Mouse (Mus musculus) megakaryocyte progenitor cell, adult 5-6 weeks (primary cell): ENCODE measurements around the gene Hmgcll1. TPM values are rescaled to one million over a fixed set of nuclear protein-coding genes. Genes with fewer than 3 reads are reported as not detected.
"Not testable (repeated sequence)": the region's sequence is repeated elsewhere in the genome, so short reads cannot be mapped to it uniquely, and the experiment has no call there.

Source experiments
- ATAC-seq: replicated peaks from 2 replicates; pipeline ENCODE4 v1.8.0; 2016; ENCODE audit warnings: mild to moderate bottlenecking, moderate TSS enrichment, inconsistent platforms; ENCODE audit not compliant: poor library complexity
- total RNA-seq, 2 experiments: library from RNA; stranded (forward) in 1 of 2; stranded (reverse) in 1 of 2; fragments of 157-497, 149-512 nt in 1 of 2; fragments of 200-1000 nt in 1 of 2; gene quantifications; 2 replicates each; pipeline versions ENCODE4 v1.2.3 to v1.2.4; 2015 to 2017

The Hmgcll1 gene
- total RNA-seq, 2 experiments from 2014 or later, result 1.5 TPM; not detected in 1

DNA sequence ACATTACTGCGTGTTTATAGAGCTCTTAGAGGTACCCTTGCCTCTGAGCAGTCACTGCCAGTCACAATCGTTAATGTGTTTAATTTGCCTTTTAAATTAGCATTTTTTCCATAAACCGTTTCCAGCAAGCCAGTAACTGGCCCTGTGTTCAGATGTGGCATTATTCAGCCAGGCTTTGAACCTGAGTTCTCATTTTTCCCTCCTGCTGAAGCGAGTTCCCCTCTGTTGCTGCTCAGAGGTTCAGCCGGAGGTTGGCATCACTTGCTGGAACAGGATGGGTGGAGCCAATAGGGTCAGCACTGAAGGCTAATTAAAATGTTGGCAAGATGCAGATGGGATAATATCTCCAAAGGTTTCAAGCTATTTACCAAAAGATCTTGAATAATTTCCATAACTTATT is 28.7 kb downstream of the Hmgcll1 start:
- no peak for ATAC-seq

DNA sequence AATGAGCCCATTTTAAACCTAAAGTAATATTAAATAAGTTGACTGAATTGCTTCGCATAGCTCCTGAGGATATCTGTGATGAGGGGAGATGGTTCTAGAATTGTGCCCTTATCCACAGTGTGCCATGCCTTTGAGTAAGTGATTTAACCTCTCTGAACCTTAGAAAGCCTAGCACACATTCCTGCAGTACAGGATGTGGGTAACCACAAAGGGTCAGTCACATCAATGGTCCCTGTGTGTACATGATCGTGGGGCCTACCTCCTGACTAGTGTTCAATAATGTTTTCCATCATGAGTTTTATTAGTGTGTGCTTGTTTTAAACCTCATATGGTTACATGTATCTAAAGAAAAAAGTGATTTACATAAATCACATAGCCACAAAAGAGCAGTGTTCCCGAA is 46.3 kb downstream of the Hmgcll1 start:
- no peak for ATAC-seq

DNA sequence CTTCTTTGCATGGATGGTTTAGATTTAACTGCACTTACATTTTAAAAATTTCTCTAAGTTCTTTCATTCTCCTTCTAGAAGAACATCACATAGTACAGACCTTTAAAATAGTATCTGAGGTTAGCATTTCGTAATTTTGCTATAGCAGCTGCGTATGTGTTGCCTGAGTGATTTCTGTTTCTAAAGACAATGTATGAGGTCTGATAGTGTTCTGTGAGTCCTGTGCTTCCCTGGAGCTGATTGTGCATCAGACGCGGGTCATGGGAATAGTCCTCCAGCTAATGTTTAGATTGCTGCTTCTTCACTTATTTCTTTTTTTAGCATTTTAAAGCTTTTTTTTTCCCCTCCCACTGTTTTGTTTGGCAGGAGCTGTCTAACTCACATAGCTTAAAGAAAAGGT is 46.8 kb downstream of the Hmgcll1 start:
- no peak for ATAC-seq

DNA sequence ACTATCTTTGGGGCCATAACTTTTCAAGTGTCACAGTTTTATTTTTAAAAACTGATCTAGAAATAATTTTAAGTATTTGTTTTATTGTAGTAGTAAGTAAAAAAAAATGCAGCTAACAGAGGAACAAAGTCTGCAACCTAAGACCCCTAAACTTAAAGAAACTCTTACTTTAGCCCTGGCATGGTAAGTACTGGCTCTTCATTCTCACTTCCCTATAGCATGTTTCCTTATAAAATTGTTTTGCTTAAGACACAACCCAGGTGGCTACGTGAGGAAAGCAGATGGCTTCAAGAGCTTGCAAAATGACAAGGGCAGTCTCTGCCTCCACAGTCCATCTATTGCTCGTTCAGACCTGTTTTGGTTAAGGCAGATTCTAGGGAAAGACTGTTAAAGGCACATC is 49.5 kb downstream of the Hmgcll1 start:
- 0 out of 2 replicates have a peak, but pooled peaks have one; percentile 29 for ATAC-seq

DNA sequence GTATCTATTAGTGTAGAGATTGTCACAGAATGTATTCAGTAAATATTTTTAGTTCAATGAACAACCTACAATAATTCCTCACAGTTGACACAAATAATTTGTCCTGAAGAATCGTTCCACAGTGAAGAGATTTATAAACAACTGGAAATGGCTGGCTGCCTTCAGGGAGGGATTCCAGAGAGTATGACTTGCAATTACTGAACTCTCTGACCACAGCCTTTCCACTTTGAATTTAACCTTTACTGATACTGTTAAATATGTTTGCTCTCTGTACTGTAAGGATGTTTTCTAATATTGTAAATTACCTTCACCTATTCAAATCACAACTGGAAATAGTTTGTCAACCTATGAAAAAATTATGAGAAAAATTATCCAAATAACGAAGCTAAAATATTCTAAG is 76.9 kb downstream of the Hmgcll1 start:
- ATAC-seq, result no peak

DNA sequence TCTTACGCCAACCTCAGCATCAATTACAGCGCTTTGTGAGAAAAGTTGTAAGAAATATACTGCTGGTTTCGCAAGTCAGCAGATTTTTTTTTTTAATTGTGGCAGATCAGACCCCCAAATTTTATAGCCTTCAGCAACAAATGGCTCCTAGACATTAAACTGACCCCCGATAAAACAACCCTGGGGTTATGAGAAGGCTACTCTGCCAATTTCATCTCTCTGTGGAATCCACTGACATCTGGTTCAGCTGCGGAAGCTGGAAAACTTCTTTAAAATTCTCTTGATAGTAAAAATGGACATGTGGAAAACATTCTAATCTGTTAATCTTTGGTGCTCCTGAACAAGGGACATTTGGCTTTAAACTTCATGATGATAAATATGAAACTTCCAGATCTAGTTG is 82.6 kb downstream of the Hmgcll1 start:
- ATAC-seq, result no peak

DNA sequence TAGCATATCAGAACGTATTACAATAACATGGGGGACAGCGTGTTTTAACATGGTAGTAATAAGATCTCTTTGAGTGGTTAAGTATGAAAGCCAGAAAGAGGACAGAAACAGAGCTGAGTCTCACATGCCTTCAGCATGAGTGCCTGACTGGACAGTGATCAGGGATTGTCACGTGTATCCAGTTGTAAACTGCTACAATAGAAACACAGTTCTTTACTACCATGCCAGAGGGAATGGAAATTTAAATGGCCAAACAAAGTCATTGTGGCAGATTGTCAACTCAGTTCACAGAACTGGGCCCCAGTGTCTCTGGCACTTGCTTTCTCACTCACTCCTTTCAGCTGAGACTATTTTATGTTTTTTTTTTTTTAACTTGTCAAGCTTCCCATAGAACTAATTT is 85.3 kb downstream of the Hmgcll1 start:
- ATAC-seq, result no peak

DNA sequence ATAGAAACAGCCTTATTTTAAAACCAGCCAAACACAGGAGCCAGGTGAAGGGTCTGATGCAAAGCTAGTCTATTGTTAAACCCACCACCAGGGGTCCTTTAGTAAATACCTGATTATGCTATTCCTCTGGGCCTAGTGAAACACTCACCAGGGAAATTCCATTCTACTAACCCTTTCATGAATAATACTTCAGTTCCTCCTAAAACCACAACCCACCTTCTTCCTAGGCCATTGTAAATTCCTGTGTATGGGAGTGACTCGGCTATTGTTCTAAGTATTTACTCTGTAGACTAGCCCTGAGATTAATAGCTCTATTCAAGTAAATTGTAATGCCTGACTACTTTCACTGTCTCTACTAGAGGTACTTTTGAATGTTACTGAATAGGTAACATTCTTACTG is 89.8 kb downstream of the Hmgcll1 start:
- not testable (repeated sequence) for ATAC-seq

DNA sequence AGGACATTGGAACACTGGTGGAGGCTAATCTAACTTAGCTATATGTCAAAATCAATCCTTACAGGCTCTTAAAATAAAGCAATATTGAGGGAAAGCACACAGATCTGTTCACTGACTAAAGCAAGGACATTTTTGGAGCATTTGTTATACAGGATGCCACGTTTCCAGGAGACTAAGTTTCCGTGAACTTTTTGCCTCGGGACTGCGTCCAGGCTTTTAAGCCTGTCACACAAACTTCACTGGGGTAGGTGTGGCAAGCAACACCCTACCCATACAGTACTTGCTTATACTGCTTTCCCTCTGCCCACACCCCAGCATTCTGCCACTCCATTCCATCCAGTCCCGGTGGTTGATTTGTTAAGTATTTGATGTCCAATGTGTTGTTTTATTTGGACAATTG is 90.2 kb downstream of the Hmgcll1 start:
- no peak for ATAC-seq

DNA sequence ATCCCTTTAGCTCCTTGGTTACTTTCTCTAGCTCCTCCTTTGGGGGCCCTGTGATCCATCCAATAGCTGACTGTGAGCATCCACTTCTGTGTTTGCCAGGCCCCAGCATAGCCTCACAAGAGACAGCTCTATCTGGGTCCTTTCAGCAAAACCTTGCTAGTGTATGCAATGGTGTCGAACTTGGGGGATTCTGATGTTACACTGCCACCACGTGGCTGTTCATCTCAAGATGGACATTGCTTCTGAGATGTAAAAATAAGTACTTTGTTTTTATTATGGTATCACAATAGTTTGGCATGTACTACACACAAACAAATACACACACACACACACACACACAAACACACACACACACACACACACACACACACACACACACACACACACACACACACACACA is 108.2 kb downstream of the Hmgcll1 start:
- ATAC-seq, result peak; percentile 64

DNA sequence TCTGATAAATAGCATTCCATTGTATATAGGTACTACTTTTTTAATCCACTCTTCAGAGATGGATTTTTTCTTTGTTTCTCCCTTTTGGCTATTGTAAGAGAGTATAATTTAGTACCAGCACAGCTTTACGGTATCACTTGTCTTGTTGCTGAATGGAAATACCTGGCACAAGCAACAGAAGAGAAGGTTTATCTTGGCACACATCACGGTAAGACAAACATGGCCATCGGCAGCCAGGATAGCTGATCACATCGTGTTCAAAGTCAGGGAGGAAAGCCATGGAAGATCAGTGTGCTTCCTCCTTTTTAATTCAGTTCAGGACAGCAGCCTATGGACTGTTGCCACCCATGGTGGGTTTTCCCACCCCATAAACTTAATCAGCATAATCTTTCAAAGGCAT is 109.6 kb downstream of the Hmgcll1 start:
- no peak for ATAC-seq

DNA sequence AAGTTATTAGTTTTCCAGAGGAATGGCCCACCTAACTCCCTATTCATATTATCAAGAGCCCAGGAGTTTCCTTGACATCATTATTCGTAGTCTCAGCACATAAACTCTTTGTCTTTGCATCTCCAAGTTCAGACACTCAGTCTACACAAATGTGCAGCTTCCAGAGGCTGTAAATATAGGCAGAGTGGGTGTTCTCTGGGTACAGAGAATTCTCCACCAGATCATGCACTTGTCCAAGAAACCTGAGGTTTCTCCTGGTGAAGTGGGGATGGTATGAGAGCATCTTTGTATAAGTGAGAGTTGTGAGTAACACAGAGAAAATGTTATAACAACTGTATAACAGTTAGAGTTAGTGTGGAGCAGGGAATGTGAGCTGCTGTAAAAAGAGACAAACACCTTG is 114.7 kb downstream of the Hmgcll1 start:
- no peak for ATAC-seq

DNA sequence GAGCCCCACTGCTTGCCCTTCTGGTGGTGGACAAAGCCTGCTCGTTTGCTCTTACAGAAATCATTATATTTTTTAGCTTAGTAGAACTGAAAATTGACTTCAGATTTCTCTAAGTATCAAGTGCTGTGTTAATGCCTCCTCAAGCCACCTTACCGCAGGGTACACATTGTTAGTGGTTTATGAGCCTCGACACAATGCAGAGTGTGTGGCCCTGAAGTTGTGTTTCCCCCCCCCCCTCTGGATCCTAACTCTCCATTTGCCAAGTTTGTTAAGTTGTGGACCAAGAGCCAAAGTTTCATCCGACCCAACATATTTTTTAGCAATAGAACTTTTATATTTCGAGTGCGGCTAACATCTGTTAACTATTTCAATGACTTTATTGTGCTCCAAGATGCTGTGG is 119.4 kb downstream of the Hmgcll1 start:
- no peak for ATAC-seq

DNA sequence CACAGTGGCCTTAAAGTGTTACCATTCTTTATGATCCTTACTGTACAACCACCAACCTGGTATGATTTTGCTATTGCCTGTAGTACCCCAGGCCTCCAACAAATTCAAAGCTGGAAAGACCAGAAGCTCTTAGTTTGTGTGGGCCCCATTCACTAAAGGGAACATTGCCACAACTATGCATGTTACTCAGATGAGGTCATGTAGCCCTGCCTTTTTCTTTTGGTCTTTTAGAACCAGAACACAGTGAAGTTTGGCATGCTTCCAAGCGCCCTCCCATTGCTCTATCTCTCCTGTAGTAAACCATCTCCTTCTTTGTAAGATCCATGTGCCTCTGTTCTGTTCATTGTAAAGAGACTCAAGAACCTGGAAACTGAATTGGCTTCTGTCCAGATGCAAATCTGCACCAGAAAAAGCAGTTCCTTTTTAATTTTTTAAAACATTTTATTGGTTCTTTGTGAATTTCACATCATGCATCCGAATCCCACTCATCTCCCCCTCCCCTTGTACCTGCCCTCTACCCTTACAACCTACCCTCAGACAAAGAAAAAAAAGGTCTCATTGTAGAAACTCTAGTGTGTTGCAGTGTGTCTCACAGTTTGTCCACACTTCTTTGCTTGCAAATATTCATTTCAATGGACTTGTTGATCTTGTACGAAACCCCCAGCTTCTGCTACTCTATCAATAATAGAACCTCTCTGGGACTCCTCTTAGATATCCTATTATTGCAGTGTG is 123.9 kb downstream of the Hmgcll1 start:
- ATAC-seq, result no peak

DNA sequence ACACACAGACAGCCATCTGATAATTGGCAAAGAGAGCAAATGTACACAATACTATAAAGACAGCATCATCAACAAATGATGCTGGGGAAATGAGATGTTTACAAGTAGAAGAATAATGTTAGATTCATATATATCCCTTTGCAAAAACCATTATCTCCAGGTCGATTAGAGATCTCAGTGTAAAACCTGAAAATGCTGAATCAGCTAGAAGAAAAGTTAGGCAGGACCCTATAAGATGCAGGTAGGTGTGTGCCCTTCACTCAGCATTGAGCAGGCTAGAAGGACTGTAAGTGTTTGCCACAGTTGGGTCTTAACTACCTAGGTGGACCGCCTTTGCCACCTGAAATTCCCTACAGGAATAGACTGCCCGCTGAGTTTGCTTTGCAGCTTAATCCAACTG is 130.9 kb downstream of the Hmgcll1 start:
- no peak for ATAC-seq

DNA sequence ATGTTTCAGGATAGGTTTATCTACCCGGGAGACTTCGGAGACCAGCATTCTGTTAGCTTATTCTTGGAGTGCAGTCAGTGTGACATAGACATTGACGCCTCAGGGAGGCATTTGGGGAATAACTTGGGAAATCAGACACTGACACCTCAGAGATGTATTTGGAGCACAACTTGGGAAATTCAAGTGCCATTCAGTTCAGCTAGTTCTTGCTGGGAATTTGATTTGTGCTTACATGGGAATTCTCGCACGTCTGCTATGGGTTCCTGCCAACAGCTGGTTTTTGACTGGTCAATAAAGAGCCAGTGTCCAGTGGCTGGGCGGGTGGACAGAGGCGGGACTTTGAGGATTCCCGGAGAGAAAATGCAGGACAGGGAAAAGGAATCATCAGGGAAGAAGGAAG is 147.8 kb downstream of the Hmgcll1 start:
- no peak for ATAC-seq

DNA sequence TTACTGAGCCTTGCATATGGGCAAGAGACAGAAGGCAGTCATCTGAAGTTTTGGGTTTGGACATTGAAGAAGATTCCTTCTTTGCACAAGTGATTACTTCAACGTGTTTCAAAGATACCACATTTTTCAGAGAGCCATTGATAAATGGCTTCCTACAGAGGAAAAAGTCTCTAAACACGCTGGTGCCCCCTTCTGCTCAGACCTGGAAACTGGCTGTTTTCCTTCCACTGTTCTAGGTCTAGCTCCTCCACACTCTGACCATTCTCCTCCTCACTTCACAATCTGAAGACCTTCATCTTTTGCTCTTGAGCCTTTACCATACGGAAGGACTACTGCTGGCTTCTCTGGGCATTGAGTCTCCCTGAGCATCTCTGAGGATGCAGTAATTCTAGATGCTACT is 153.7 kb downstream of the Hmgcll1 start:
- no peak for ATAC-seq

DNA sequence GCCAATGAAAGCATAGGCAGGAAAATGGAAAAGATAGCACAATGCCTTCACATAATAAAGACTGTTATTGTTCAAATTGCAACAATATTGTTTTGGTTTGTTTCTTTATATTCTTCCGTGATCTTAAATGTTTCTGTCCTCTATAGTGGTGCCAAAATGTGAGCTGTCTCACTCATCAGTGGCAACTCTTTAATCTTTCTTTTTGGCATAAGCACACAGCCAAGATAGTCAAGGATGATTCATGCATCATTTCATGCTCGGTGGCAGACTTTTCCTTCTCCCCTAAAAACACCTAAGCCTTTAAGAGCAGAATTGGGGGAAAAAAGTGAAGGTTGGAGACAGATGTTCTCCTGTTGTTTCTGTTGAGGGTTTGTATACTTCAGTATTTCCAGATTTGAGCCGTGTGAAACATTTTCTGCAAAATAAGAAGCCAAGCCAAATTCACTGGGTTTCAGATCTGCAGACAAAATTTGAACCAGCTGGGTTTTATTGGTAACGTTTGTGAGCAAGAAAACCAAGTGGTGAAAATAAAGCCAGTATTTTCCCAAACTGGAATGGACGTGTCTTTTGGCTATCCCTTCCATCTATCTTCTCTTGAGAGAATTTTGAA is 158.1 kb downstream of the Hmgcll1 start:
- no peak for ATAC-seq

DNA sequence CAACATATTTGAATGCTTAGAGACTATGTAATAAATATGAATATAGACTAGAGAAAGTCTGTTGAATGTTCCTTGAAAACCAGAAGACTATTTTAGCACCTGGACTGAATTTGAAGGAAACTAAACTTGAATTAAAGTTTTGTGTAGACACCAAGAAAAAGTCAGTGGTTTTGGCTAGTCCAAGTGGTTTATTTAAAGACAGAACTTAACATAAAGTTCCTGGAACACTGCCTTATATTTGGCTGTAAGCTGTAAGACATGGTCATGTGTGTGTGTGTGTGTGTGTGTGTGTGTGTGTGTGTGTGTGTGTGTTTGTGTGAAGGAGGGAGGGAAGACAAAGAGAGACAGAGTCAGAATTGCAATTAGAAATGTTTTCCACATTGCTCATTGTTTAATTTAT is 164.6 kb downstream of the Hmgcll1 start:
- no peak for ATAC-seq
